Mouse (Mus musculus): ENCODE data around the gene L3mbtl1.
A peak's percentile ranks its signal among the peaks of the same experiment; 100 is the strongest.

The L3mbtl1 gene

DNA sequence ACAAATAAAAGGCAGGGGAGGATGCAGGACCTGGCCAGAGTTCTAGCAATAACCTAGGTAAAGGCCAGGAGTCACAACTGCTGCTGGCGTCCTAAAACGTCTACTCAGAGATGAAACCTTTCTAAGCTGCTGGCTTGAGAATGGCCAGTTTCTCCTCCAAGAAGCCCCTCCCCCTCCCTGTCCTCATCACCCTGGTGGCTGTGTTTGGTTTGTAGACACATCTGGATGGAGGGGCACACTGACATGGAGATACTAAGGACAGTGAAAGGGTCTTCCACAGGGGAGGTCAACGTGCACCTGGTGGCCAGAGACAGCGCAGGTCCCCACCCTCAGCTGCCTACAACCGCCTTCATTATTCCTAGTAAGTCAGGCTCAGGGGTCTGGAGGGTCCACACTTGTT is 3.7 kb downstream of the L3mbtl1 start:
- no peak for DNase-seq

DNA sequence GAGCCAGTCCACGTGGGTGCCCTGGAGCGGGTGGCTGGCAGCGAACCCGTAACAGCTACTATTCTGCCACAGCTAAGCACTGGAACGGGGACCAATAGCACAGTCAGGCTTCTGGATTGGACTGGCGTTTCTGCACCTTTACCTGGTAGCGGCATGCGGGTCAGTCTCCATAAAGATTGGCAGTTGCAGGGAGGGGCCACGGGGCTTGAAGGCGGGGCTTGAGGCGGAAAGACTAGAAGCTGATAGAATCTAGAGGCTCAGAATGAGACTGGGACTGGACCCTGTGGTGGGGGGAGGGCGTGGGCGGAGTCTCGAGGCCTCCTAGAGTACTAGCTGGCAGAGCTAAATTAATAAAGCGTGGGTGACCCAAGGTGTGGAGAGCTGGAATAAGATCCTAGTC is 4.5 kb downstream of the L3mbtl1 start:
- peak; percentile 64 for DNase-seq

DNA sequence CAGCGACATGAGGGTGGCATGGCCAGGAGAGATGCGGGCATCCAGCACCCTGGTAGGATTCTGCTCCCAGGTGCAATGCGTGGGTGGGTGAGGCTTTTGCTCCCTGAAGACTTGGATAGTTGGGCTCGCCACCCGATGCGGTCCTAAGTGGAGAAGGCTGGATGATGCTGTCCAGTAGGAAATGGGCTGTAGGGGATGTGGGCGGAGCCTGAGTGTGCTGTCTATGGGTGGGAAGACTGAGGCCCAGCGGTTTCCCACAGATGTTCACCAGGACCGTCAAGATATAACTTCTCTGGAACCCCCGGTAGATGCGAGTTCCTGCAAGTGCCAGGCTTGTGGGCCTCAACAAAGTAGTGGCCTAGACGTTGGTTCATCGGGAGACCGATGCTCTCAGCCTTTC is 4.9 kb downstream of the L3mbtl1 start:
- no peak for DNase-seq

DNA sequence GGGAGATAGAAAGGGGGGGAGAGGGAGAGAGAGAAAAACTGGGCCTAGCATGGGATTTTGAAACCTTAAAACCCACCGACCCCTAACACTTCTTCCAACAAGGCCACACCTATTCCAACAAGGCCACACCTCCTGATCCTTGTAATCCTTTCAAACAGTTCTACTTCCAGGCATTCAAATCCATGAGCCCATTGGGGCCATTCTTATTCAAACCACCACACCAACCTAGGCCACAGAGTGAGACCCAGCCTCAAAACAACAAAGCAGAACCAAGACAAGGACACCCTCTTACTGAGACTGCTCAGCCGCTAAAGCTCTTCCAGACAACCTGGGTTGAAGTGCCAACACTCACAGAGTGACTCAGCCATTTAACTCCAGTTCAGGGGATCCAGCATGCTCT is 7.5 kb downstream of the L3mbtl1 start:
- no peak for DNase-seq

DNA sequence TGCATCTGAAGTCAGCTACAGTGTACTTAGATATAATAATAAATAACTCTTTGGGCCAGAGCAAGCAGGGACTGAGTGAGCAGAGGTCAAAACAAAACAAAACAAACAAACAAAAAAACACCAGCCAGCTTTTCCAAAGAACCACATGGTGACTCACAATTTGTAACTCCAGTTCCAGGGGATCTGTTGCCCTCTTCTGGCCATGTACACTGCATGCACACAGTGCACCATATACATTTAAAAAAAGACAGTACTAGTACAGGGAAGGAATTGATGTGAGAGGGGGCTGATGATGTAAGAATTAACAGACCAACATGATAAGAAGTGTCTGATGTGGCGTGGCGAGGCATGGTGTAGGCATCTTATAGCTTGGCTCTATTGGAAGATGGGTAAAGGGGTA is 13.6 kb downstream of the L3mbtl1 start:
- DNase-seq = no peak

DNA sequence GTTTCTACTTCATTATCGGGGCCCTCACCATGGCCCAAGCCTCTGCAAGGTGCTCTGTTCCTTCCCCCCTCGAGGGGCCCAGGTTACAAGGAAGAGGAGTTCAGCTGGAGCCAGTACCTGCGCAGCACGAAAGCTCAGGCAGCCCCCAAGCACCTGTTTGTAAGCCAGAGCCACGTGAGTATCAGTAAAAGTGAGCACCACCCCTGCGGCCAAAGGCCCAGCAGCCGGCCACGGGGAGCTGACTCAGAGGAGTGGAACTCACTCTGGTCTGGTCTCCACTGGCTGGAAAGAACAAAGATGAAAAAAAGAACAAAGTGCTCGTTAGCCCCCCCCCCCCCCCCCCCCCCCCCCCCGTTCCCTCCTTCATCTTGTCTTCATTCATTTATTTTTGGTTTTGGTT is 18.0 kb downstream of the L3mbtl1 start:
- DNase-seq = no peak

DNA sequence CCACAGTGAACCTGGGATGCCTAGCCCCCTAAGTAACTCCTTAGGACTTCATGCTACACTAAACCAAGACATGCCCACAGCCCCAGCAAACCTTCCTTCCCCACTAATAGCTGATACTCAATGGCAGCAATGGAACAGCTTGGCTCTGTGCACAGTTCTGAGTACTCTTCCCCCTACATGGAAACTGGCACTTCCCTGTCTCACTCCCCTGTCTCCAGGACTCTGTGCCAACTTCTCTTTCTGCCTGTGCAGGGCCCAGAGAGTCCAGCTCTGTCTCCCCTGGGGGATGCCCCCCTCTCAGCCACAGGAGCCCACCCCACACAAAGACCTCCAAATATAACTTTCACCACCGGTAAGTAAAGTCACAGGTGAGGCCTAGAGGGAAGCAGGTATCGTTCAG is 23.5 kb downstream of the L3mbtl1 start:
- DNase-seq = no peak

DNA sequence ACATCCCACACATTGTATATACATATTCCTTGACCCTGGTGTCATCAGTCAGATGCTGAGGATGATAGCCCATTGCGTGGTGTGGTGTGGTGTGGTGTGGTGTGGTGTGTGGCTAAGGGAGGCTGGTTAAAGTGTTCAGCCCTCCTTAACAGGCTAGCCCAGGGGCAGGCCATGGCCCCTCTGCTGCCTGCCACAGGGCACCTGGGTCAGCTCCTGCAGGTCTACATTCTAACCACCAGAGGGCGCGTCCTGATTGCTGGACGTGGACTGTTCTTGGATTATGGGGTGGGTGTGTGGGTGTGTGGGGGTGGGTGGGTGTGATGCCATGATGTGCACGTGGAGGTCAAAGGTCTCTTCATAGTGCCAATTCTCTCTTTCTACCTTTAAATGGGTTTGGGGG is 25.1 kb downstream of the L3mbtl1 start:
- DNase-seq = no peak

DNA sequence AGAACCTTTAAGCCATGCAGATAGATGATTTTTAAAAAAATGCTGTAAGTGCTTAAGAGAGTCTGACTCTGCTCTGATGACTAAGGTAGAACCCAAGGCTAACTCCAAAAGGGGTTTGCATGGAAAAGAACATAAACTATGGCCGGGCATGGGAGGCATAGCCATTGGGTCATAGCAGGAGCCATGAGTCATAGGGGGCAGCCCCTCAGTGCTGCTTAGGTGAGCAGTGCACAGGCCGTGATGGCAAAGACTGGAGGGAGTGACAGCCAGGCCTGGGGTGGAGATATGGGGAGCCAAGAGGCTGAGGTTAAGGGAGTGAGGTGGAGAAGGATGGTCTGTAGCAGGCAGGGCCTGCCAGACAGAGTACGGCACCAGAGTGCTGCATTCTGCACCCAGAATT is 25.8 kb downstream of the L3mbtl1 start:
- DNase-seq = no peak

DNA sequence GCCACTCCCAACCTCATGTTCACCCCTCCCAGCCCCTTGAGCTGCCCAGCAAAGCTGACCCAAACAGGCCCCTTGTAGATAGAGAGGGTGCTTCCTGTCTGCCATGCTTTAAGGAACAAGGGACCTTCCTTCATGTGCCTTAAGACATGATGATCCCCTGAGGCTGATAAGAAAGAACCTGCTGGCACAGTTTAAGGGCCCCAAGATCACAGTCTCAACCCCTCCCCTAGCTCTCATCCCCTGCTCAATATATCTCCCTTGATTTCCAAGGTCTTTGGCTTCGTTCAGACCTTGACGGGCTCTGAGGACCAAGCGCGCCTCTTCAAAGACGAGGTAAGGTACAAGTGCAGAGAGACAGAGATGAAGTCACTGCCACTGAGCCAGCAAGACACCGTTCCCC is 27.6 kb downstream of the L3mbtl1 start:
- no peak for DNase-seq

DNA sequence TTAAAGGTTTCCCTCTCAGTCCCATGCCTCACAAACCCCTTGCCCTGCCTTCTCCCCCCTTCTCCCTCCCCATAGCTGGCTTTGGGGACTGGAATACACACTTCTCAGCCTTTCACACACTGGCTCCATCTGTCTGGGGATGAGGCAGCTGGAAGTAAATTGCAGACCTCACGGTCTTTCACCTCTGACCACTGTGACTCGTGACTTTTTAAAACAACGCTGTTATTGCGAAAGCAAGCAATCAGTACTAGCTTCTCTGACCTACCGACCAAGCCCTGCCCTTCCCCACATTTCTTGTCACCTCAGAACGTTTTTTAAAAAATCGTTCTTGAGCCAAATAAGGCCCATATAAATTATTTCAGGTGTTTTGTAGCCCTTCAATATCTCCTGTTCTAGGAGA is 29.5 kb downstream of the L3mbtl1 start:
- DNase-seq = no peak

DNA sequence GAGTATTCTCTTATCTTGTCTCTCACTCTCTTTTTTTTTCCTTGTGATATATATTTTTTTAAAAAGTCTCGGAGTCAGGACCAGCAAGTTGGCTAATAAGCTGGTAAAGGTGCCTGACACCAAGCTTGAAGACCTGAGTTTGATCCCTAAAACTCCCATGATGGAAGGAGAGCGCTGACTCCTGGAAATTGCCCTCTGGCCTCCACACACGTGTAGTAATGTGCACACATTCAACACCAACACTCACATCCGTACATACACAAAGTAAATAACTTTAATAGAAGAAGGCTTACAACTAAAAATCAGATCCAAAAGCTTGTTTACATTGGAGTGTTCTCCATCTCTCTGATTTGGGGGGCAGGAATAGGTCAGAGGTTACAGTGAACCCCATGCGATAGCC is 29.9 kb downstream of the L3mbtl1 start:
- DNase-seq = no peak

DNA sequence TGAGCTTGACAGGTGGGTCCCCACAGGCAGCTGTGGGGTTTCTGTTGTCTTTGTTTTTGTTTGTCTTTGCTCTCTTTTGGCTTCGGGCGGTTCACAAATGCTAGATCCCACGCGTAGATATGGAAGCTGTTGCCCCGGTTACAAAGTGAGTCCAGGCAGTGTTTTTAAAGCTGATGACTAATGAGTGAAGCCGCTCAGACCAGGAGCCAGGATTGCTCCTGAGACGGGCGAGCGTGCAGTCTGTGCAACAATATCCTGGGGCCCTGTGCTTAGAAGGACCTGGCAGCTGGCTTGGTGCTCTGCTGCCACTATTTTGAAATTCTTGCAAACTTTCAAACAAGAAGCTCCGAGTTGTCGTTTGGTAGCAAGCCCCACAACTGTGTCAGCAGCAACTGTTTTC is 30.4 kb downstream of the L3mbtl1 start:
- DNase-seq = no peak

DNA sequence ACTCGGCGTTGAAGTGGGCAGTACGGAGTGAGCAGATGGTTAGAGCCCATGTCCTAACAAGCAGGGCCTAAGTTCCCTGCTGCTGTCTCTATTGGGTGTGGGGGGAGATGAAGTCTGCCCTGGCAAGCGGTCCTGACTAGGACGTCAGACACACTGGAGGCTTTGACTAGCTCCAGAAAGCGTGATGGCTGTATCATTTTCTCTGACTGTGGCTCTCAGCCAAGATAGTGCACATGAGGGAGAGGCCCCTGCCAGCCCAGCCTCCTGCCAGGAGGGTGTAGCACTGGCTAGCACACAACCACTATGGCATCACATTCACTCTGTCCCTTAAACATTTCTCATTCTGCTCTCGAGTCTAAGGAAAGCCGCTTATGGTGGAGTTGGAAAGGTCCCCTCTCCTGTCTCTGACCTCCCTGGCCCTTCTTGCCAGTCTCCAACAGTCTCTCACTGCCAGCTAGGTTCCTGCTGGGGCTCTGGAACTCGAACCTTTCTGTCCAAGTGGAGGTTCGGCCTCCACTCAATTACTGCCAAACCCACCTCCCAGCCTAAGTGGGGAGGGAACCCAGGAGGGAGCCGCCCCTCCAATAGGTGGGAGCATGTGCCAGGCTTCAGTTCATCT is 32.0 kb downstream of the L3mbtl1 start:
- no peak for DNase-seq

DNA sequence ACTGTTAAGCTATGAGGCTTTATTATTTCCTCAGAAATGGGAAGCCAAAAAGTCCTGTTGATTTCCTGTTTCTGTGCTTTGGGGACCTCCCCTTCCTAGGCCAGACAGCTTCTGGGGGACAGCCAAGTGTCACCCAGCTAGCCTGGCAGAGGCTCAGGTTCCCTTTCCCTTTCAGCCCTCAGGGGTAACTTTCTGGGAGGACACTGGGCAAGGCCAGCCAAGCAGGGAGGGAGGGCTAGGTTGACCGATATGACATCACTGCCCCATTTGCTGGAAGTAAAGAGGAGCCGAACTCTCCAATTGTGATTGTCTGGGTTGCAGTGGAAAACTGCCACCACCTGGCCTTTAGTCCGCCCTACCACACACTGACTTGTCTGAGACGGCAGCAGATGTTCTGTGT is 32.7 kb downstream of the L3mbtl1 start:
- no peak for DNase-seq

DNA sequence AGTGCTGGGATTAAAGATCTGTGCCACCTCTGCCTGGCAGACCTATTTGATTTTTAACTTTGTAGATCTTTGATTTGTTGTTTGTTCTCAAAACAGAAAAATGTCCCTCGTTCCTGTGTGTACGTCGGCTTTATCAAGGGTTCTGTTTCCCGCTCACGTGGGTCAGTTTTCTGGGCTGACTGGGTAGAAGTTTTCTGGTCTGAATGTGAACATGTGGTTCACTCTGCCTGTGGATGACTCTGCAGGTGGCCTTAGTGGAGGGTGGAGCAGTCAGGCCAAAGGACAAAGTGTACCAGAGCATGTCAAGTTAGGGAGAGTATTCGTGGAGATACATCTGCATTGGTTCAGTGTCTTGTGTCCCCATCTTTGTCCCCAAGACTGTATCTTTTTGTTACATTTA is 41.1 kb downstream of the L3mbtl1 start:
- DNase-seq = no peak

DNA sequence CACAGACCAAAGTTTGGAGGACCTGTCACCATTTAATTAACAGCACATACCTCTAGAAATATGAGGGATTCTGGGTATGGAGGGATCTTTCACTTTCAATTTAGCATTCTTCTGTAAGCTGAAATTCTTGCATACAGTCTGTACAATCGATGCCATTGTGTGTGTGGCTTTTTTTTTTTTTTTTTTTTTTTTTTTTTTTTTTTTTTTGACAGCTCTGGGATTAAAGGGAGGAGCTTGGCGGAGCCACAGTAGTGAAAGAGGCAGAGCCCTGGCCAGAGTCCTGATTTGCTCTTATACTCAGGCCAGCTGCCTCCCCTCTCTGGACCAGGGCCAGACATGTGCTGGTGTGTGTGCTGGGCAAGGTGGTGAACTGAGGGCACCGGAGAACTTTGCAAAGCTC is 42.7 kb downstream of the L3mbtl1 start:
- no peak for DNase-seq

DNA sequence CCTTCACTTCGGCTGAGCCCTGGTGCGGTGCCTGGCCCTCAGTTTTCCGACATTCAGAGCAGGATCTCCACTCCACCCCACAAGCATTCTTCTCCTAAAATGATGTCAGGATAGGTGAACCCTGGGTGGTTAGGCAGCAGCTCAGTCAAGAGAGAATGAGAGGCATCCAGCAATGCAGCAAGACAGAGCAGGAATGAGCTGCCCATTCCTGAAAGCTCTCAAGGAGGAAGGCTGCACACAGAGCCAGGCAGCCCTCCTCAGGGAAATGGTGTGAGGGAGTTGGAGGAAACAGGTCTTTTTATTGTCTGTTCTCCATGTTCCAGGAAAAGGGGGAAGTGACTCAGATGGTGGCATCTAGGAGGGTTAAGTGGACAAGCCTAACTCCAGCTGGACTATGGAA is 43.5 kb downstream of the L3mbtl1 start:
- DNase-seq = no peak

DNA sequence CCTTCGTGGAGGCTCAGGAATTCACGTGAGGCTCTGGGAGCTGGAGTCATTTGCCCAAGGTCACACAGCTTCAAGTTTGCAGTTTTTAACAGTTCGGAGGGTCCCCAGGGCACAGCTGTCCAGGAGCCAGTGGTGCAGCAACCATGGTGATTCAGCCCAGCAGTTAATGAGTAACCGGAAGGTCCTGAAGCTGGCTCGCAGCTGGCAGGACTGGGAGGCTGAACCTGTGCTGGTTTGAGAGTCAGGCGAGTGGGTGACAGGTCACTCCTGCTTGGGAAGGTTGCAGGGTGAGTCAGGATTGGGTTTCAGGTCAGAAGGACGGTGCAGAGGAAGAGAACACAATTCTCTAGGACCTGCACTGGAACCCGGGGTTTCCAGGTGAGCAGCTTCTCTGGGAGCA is 43.9 kb downstream of the L3mbtl1 start, which contains the start of gene Sgk2:
TSS of gene Sgk2 (plus strand) at position 113 of the 400 bp plus-strand sequence.
- no peak for DNase-seq

DNA sequence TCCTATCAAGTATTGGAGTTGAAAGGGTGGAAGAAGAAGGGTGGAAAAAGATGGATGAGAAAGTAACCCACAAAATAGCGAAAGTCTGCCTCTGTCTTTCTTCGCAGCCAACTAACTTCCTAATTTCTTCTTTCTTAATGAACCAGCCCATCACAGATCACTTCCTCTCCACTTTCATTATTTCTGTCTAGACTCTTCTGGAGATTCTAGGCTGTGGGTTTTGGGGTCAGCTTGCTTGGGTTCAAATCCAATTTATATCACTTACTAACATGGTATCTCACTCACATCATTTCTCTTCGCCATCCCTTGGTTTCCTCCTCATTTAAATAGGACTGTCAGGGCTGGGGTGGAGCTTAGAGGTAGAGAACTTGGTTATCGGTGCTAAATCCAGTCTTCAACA is 45.0 kb downstream of the L3mbtl1 start:
- no peak for DNase-seq

DNA sequence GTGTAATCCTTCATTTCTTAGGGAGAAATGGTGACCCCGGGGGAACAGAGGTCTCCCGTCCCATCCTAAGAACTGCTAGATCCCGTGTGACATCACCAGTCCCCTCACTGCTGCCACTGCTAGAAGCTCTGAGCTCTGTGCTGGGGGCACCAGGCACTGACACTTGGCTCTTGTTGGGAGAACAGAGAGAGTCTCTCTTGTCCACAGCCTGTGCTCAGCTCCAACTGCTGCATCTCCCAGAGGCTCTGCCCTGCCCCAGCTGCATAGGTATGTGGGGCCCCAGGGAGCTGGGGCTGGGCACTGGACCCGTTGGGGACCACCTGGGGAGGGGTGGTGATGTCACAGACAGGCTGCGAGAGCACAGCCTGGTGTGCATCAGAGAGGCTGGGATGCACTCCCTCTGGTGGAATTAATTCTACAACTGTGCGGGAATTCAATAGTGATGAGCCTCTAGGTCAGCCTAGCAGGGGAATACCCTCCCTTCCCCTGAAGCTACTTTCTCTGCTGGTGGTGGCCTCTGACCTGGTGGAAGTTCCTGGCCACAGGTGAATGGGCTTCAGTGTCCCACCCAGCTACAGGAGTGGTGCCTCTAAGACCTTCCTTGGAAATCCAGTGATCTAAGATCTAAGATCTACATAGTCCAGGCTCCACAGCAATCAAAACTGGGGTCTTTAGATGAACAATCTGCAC is 48.3 kb downstream of the L3mbtl1 start:
- DNase-seq = no peak

DNA sequence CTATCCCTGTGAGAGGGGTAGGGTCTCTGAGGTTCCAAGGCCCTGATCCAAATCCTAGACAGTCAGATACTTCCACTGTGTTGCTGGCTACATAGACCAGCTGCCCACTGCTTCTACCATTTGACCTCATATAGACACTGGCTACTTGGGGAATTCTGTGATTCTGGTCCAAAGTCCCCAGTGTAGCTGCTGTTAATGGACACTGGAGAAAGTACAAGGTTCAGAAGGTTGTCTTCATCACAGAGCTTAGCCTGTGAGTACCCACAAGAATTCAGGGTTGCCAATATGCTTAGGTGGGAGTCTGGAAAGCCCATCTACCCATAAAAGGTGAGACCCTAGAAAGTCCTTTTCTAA is 48.8 kb downstream of the L3mbtl1 start:
- DNase-seq = no peak

DNA sequence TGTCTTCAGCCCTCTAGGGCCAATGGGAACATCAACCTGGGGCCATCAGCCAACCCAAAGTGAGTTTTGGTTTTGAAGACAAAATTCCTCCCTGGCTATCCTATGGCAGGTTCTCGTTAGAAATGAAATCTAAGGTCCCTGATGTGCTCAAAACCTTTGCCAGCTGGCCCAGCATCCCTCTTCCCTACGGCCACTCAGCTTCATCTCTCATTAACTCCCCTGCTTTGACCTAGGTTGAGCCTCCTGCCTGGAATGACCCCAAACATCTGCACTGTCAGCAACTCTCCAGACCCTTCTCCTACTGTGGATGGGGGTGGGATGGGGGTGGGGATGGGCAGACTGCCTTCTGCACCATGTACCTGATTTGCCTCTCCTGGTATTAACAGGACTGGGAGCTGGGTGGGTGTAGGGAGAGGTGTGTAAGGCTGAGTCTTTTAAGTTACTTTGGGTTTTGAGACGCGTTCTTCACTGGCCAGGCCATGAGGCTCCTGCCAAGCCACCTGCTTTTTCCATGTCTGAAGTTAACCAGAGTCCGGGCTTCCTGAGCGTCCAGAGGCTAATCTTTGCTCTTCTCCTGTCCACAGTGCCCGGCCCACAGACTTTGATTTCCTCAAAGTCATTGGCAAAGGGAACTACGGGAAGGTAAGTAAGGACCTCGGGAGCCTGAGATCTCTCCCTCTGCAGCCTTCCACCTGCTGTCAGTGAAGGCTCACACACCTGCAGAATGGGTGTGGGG is 50.8 kb downstream of the L3mbtl1 start:
- no peak for DNase-seq

DNA sequence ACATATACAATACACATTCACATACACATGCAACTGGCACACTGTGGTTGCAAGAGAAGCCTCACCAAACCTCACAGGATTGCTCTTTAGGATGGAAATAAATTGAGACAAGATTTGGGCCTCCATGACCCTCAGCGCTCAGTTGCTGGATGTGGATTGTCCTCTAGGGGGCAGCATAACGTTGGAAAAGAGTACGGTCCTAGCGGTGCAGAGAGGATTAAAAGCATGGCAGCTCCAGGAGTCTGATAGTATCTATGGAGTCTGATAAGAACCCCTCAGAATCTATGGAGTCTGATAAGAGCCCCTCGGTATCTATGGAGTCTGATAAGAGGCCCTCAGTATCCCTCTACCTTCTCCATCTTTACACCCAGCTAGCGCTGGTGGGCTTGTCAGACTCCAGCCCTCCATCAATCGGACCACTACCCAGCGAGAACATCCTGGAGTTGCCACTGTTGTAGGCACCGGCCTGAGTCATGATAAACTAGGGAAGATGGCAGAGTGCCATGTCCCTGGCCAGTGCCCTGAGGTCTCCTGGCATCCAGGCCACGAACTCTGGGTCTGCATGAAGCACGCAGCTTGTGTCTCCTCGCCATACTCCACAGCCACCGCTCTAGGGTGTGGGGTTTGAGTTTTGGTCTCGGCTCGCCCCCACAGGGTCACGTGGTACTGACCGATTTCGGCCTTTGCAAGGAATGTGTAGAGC is 55.4 kb downstream of the L3mbtl1 start:
- DNase-seq = peak; percentile 68

Measured in right cerebral cortex, postnatal 14 days (tissue).